Mouse (Mus musculus) lung, adult 18-20 months (tissue): ENCODE data around the gene Col24a1.

Source experiments
- DNase-seq, 2 experiments: peaks; one replicate each; pipeline ENCODE4 v3.0.0; 2022; ENCODE audit warnings: mixed read lengths in 2 of 2

The Col24a1 gene

DNA sequence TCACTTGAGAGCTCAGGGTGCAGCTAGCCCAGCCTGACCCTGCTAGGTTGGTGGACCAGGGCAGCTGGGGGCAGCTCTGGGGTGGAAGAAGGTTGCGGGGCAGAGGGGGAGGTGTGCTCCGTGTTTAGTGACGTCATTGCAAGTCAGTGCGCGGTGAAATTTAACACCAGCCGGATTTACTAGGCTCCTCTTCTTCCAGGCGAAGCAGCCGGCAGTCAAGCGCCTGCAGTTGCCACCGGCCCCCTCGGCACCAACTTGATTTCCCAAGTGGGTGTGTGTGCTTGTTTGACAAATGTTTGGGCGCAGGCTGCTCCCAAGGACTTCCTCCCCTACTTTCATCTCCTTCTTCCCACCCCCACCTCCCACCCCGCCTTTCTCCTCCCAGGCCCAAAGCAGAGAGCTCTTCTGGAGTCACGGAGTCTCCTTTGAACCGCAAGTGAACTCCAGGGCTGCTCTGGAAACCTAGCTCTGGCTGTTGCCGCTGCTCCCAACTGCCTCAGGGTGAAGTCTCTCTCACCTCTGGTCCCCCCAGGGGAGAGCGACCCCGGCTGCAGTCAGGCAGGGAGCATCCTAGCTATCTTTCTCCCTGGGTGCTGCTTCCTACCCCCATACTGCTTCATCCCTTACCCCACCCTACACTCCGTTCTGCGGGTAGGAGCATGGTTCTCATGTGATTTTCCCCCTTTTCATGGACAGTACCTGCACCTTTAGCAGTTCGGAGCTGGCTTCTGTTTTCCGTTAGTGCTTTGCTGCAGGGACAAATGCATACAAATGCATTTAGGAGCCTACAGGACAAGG lies at the start of gene Col24a1:
TSS of gene Col24a1 (plus strand) at position 136 of the 798 bp plus-strand sequence.
- no peak for DNase-seq

DNA sequence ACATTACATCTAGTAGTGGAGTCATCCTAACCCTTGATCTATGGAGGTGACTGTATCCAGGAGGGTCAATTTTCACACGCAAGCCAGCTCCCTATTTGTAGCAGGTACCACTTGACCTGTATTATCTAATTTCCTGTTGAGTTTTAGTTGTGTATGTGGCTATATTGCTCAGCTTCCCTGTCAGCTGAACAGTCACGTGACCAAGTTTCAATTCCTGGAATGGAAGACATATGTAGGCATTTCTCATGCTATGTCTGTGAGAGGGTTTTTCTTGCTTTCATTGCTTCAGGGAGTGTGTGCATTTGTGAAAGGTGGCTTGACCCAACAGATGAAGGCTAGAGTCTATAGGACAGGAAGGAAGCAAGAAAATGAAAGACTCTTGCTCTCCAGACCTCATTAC lies 44.2 kb upstream of the Col24a1 start:
- no peak for DNase-seq

DNA sequence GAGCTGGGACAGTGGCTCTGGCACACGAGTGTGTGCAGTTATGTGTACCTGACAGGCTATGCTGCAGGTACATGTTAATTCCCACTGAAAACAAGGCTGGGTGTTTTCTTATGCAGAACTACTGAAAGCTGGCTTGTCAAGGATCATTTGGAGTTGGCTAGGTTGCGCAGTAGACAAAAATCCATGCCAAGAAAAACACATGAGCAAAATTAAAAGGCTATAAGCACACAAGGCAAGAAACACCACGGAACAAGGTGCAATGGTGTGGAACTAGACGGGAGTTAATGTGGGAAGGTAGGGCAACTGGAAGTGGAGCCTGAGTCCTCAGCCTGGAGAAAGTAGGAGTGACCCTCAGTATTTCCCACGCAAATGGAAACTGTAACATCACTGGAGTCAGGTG lies 39.2 kb upstream of the Col24a1 start:
- no peak for DNase-seq

DNA sequence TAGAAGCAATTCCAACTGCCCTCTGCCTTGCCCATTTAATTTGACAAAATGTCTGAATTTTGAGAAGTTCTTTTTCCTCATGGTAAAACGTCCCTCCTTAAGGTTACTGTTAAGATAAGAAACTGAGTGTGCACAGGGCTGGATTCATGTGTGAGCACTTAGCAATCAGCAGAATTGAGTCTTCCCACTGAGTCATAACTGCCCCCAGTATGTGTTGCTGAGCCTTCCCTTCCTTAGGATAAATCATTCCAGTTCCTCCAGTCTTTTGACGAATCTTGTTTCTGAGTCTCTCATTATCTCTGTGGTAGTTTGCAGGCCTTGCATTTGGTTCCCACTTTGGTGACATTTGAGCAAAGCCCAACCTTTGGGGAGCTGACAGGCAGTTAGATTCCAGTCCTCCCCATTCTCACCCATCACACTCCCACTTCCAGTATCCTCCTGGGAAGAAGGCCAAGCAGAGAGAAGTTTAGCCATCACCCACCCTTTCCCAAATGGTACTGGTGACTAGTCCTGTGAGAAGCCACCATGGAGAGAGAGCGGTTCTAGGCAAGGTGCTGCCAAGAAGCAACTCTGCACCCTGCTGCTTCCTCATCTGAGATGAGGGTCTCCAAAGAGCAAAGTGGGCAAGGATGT lies 37.4 kb upstream of the Col24a1 start:
- DNase-seq = no peak

DNA sequence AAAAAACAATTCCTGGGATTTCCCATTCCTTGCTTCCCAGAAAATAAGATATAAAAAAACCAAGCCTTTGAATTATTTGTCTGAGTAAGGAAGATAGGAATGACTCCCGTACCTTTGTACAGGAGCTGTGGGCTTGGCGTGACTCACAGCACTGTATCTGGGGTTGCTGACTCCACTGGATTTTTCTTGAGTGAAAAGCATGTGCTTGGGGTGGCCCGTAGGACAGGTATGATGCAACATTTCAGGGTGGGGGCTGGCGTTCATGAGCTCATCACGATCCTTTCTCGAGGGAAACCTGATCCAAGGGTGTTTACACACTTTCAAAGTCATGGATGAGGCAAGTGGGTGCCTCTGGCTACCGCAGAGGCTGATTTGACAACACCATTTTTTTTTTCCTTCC lies 35.6 kb upstream of the Col24a1 start:
- DNase-seq = no peak

DNA sequence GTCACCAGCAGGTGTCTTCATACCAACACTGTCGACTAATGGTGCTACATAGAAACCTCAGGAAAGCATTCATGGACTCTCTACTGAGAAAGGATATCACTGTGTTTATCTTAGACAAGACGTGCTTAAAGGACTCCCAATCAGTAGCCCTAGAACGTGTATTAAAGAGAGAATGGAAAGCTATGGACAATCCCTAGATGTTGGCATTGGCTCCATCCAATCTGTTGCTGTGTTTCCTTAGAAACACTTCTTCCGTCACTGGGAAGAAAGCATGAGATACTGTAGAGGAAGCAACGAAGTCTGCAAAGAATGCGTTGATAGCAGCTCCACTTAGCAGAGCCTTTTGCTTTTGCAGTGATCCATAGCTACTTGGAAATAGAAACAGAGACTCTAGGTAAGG lies 32.6 kb upstream of the Col24a1 start:
- DNase-seq = no peak

DNA sequence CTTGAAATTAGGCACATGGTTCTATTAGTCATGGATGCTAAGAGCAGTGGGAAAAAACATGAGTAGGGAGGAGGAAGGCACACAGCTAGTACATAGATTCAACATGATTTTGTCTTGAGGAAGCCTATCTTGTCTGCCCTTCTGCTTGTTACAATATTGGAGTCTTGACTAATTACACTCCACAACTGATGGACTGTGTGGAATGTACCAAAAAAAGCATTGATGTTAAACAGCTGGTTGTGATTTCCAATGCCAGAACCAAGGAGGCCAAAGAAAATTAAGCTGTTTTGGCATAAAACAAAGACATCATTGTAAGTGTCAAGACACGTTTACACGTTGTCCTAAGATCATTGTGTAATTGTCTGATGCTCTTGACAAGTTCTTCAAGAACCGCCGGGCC lies 29.1 kb upstream of the Col24a1 start:
- DNase-seq = no peak

DNA sequence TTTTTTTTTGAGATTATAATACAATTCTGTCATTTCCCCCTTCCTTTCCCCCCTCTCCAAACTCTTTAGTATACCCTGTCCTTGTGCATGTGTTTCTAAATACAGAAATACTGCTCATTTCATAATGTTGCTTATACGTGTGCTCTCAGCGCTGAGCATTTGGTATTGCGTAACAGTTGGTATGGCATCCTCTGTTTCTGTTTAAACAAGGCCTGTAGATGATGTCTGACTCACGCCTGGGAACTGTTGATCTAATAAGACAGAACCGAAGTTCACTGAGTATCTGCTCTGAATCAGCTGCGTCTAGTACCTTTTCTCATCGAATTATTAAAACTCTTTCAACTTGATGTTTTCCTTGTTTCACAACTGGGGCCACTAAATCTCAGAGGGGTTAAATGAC lies 24.2 kb upstream of the Col24a1 start:
- no peak for DNase-seq

DNA sequence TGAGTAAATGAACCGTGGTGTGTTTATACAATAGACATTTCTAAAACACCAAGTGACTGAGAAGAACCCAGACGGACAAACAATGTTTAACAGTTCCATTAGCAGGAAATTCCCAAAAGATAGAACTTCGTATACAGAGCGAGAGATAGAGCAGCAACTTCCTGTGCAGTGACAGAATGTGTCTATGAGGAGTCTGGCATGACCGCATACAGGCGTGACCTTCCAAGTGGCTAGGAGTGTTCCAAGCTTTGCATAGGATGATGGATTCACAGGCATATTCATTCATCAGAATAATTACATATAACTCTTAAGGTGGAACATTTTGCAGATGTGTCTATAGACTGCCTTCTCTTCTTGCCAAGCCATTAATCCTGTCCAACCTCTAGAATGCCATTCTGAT lies 18.1 kb upstream of the Col24a1 start:
- no peak for DNase-seq

DNA sequence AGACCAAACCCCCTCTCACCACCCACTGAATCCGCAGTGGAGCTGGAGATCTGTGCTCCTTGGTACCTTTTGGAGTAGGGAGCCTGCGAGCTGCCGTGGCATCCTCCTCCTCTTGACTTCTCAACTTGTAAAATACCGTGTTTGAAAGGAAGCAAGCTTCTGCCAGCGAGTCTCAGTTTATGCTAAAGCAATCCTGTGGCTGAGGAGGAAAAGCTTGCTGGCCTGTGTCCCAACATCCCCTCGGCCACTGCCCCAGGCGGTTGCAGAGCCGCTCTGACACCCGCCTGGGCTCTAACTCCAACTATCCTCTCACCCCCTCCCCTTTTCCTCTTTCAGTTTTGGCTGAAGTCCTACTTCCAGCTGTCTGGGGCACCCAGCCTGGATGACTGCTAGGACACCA lies 935 bp downstream of the Col24a1 start:
- DNase-seq = no peak

DNA sequence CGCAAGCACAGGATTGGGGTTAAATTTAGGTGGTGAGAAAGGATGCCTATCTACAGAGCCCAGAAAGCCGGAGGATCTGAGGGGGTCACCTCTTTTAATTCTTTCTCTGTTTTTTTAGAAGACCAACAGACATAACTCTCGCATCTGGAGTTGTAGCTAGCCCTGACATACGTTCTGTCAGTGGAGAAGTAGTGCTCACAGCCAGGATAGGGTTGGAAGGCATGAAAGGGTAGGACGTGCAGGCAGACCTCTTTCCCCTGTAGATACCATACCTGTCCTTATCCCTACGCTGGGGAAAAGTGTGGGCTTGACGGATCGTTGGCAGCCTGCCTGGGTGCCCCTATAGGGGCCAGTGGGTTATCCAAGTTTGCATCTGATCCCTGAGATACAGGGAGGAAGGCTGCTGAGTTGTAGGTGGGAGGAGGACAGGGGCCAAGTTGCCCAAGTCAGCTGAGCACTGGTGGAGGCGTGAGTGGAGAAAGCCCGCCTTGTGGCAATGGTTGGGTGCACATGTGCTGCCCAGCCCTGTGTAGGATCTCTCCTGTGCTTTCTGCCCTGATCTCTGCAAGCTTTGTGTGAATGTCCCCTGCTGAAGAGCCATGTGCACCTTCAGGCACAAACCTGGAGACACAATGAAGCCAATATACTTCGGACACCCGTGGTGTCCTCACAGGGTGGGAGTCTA lies 1.5 kb downstream of the Col24a1 start:
- DNase-seq = no peak

DNA sequence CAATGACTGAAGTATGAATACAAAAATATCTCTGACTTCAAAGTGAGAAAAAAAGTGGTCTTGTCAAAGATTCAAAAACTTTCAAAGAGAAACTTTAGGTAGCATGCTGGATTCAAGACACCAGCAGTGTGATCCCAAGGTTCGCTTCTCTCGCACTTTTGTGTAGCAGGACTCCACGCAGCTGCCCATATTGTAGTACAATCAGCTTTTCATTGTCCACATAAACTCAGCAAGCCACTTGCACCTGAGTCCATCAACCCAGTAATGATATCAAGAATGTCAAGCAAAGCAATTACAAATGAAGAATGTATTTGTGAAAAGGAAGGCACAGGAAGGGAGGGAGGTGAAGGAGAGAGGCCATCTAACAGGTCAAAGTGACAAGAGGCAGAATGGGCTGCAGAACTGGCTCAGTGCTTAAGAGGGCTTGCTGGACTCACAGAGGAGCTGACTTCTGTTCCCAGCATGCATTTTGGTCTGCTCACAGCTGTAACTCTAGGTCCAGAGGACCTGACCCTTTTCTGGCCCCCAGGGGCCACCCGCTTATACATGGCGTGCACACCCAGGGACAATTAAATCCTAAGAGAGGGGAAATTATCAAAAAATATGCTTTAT lies 7.8 kb downstream of the Col24a1 start:
- no peak for DNase-seq

DNA sequence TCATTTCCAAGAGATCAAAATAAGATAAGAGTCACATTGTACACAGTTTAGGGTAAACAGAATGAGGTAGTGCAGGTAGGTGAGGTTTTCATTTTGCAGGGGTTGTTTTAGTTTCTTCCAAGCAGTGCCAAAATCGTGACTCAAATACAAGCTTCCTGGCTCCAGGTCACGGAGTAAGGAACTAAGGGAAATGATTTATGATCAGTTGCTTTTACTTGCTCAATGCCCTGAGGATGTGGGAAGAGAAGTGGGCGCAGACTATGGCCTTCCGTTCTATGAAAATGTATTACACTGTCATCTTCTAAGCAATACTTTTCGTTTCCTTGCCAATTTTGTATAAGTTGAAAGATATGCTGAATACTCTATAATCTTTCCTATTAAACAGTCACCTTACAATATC lies 13.0 kb downstream of the Col24a1 start:
- no peak for DNase-seq

DNA sequence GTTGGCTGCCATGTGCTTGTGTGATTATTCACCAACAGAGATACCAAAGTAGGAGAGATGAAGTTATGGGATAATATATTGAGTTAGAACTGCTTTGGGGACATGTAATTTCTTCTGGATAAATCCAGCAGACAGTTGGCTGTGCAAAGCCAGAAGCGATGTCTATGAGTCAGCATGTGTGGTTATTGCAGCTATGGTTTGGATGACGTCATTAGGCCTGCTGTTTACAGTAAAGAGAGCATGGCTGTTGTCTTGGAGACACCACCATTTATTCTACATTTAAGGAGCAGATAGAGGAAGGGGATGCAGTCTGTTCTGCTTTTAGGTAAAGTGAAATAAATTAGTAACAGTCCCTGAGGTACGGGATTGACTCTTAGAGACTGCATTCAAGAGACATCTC lies 14.9 kb downstream of the Col24a1 start:
- no peak for DNase-seq

DNA sequence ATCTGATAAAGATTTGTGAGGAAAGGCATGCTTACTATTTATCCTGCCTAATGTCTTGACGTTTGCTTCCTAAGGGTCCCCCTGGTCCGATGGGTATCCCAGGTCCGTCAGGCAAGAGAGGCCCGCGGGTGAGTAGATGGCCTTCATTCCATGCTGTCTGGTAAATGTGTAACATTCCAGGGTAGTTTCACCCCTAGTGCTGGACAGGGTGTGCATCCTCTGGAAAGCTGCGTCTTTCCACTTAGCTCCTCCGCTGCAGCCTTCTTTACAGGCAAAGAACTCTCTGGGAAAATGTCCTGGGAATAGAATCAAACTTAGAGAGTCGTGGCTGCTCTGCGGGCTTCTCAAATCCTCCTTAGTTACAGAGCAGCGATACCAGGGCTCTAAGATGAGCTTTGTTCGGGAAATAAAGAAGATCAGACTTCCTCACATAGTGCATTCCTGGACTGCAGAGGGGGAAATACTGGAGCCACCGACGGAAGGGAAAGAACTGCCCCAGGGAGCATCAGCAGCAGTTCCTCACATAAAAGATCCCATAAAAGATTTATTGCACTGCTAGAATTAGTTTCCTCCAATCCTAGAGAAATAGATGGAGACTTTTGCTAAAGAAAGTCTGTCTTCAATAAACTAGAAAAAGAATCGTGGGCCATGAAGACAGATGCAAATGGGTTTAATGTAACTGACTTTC lies 28.5 kb downstream of the Col24a1 start:
- no peak for DNase-seq

DNA sequence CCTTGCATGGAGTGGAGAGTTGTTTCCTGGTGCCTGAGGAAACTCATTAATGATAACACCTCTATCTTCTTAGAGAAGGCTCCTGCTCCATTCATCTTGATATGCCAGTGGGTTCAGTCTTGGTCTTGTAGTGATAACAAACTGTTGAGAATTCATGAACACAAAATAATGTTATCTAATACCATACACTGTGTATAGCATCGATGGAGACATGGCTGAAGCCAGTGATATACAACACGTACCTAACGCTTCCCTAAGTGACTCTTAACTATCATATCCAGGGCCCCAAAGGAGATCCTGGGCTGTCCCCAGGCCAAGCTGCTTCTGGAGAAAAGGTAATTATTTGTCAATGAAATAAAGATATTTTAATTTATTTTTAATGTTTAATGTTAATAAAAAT lies 33.1 kb downstream of the Col24a1 start:
- DNase-seq = no peak

DNA sequence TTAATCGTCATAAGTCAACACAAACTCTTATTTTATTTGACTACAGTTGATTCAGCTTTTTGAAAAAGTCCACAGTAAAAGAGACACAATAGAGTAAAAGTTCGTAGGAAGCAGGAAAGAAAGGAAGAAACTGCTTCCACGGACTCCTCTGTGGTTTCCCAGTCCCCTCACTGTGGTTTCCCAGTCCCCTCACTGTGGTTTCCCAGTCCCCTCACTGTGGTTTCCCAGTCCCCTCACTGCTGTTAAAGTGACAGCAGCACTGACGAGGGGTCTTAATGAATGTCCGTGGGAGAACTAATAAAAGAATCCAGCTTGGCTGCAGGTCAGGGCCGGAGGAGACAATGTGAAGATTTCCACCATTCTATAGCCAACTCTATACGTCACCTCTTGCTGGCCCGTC lies 39.4 kb downstream of the Col24a1 start:
- no peak for DNase-seq

DNA sequence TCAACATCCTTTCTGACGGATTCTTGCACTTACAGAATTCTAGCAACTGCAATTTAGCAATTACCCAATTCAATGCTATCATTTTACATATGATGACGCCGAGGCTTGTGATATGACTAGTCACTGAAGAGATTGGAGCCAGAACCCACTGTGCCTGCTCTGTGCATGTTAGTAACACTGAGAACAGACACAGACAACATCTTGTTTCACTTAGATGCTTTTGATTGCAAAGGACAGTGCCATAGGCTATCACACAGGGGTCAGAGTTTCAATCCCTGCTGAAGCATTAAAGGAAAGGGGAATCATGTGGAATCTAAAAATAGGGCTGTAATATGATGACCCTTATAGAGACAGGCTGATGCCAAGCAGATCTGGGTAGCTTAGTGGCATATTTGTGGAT lies 41.8 kb downstream of the Col24a1 start:
- DNase-seq = no peak

DNA sequence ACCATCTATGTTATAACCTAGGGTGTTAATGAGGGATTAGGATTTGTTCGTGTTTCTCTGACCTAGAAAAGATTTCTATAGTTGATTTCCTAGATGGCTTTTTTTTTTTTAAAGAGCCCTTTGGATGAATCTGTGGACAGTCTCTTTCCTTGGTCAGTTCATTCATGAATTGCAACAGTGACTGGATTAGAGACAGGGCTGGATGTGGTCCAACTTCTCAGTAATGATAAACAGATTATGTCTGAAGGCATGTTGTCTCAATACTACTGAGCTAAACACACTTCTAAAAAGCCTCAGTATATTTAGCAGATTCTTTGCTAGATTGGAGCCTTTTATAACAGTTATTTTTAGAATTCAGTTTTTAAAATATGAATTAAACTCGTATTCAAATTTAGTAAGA lies 44.9 kb downstream of the Col24a1 start:
- no peak for DNase-seq

DNA sequence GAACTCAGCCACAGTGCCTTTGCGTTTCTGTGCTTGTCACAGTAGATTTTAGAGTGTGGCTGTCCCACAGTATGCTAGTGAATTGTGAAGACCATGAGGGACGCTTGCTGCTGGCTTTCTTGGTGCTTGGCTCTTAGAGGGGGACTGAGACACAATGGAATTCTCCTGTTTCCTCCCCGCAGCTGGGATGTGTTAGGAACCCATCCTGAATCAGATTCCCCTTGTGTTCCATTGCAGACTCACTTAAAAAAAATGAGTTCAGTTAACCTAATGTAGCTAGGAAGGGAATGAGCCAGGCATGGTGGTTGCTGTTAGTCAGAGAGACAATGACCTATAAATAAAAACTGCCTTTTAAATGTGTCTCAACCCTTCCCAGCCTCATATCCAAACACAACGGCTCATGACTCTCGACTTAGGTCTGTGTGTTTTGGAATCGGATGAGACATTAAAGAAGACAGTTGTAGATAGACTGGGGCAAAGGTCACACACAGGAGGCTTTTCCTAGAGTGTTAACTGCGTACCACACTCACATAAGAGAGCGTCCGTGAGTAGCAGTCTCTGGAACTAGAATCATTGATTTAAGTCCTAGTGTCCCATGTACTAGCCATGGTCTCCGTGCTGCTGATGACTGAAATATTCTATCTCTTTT lies 47.7 kb downstream of the Col24a1 start:
- no peak for DNase-seq

DNA sequence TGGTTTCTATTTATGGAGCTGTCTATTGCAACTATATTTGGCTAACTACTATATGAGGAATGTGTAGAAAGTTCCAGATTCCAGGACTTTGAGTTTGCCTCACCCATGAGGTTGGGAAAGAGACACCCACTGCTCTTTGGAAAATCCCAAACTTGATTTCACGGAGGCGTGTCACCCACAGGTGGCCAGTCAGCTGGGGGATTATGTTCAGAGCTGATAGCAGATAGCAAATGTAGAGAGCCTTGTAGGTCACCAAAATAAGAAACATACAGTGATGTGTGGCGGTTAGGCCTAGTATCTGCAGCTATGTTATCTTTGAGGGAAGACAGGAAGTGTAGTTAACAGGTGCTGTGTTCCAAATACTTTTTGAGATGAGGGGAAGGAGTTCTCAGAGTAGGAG lies 56.4 kb downstream of the Col24a1 start:
- no peak for DNase-seq

DNA sequence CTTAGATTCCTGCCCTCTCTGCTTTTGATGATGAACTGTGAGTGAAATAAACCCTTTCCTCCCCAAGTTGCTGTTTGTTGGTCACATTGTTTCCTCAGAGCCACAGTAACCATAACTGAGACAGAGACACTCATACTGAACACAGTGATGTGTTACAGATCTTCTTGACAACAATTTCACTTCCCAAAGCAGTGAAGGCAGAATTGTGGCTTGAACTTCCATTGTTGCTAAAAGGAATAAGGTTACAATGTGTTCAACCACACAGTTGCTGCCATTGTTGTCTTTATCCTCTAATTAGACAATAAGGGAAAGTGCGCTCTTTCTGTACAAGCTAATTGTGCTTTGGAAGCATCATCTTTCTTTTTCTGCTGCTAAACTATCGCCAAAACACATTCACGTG lies 61.7 kb downstream of the Col24a1 start:
- no peak for DNase-seq
